Mouse (Mus musculus) forebrain, postnatal 0 days (tissue): ENCODE data around the gene Rilp. TPM values are rescaled to one million over a fixed set of nuclear protein-coding genes. Genes with fewer than 3 reads are reported as not detected.

Source experiments
- ATAC-seq: fragments of 200-750 bp; cut with Nextera tagmentation; 2 replicates; pipeline ENCODE4 v1.8.0; 2017; ENCODE audit warnings: mild to moderate bottlenecking, moderate library complexity
- DNase-seq: peaks from one replicate; pipeline ENCODE4 v3.0.0-alpha.2; 2015
- H3K27ac ChIP-seq: fragments of 300-500 bp; sonication (generic); 2 replicates; pipeline ENCODE4 v1.5.1; 2014; ENCODE audit warnings: low read depth, mild to moderate bottlenecking, antibody characterized with exemption, low read length, moderate library complexity, mixed read lengths
- H3K27me3 ChIP-seq: fragments of 300-500 bp; sonication (generic); 2 replicates; pipeline ENCODE4 v1.6.1; 2014; ENCODE audit warnings: mild to moderate bottlenecking, low read length, mixed read lengths; ENCODE audit not compliant: insufficient read depth
- H3K36me3 ChIP-seq: fragments of 300-500 bp; sonication (generic); 2 replicates; pipeline ENCODE4 v1.6.1; 2014; ENCODE audit warnings: mild to moderate bottlenecking, moderate library complexity; ENCODE audit not compliant: insufficient read depth
- H3K4me1 ChIP-seq: fragments of 300-500 bp; sonication (generic); 2 replicates; pipeline ENCODE4 v1.6.1; 2014; ENCODE audit warnings: antibody characterized with exemption; ENCODE audit not compliant: insufficient read depth
- H3K4me2 ChIP-seq: fragments of 300-500 bp; sonication (generic); 2 replicates; pipeline ENCODE4 v1.6.1; 2014; ENCODE audit warnings: low read depth, mild to moderate bottlenecking, moderate library complexity
- H3K4me3 ChIP-seq: fragments of 300-500 bp; sonication (generic); 2 replicates; pipeline ENCODE4 v1.5.1; 2014; ENCODE audit warnings: low read depth, low read length, mixed read lengths
- H3K9ac ChIP-seq: fragments of 300-500 bp; sonication (generic); 2 replicates; pipeline ENCODE4 v1.6.1; 2014; ENCODE audit warnings: mild to moderate bottlenecking
- H3K9me3 ChIP-seq: fragments of 300-500 bp; sonication (generic); 2 replicates; pipeline ENCODE4 v1.6.1; 2016; ENCODE audit warnings: low read length
- CTCF ChIP-seq: sonication (generic); IDR thresholded peaks from 2 replicates; pipeline ENCODE4 v1.5.1; 2016; ENCODE audit warnings: antibody characterized with exemption, control low read depth, low read depth
- WGBS: fragments of 180-500 bp; shearing (Covaris S2); extraction: QIAGEN DNeasy Blood & Tissue Kit; methylation state at CpG from one replicate; pipeline ENCODE4 v1.1.7; 2014; 5-methylcytosine and 5-hydroxymethylcytosine counted together
- polyA plus RNA-seq: library from polyadenylated mRNA; unstranded; fragments of >200 nt; fragmentation: Nextera tagmentation; extraction: Ambion mirVana; gene quantifications from 2 replicates; pipeline ENCODE4 v1.2.1, GENCODE M21; 2015
- total RNA-seq: library from RNA; depleted of rRNA; stranded (reverse); fragments of >200 nt; gene quantifications from 2 replicates; pipeline ENCODE4 v1.2.3, GENCODE M21; 2014

Rilp gene
- total and polyA plus RNA-seq, 2 experiments from 2014 or later, result 0.67 to 4.9 TPM

- WGBS, result 85% methylated on average over 3 of the region's 3 CpGs
Observed at GRCm38 (mm10) chr11:75470675-75471074, 39.2 kb upstream of the Rilp start.

DNA sequence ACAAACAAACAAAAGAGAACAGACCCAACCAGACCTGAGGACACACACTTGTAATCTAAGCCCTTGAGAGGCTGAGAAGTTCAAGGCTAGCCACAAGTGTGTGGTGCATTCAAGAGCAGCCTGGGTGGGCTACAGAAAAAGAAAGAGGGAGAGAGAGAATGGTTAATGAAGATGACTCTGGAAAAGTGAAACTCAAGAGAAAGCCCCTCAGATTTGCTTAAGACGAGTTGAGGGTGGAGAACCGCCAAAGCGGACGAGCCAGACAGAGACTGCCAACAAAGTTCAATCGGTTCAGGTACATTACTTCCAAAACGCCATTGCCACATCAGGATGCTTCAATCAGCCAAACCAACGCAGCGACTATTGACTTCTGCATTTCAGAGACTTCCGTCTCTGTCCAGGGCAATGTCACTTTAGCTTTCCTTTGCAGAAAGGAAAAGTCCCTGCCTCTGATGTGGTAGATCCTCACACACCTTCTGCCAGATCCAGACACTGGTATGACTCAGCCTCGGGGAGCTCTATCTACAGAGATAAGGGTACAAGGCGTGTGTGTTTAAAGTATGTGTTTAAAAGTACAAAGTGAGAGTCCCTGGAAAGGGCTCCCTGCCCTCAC lies 37.3 kb upstream of the Rilp start:
- Histone ChIP-seq H3K9ac (no peak overlapping the region), H3K27me3 (peaks cover 3% of the 10 kb centered on the region; the same call in 1 of the 2 replicates), H3K36me3 (no peaks in the 10 kb centered on the region), H3K9me3 (no peaks in the 10 kb centered on the region), H3K4me1 (no peaks in the 10 kb centered on the region), H3K4me3 (no peak overlapping the region), H3K27ac (no peak overlapping the region), H3K4me2 (no peak overlapping the region)
- no peak for DNase-seq
- TF ChIP-seq CTCF, result no peak
- 84% methylated on average over 11 of the region's 11 CpGs for WGBS
- ATAC-seq, result no peak

More at GRCm38 (mm10) chr11:75470675-75471074, 39.2 kb upstream of the Rilp start:
- H3K4me1 ChIP-seq, result no peaks in the 10 kb centered on the region
- no peak overlapping the region for H3K27ac ChIP-seq
- TF ChIP-seq CTCF, result no peak
- H3K4me3 ChIP-seq, result no peak overlapping the region
- DNase-seq (no peak), ATAC-seq (no peak)
- H3K9ac ChIP-seq, result no peak overlapping the region
- peaks cover under 1% of the 10 kb centered on the region; the same call in 1 of the 2 replicates for H3K36me3 ChIP-seq
- peaks cover 7% of the 10 kb centered on the region; the same call in 1 of the 2 replicates for H3K27me3 ChIP-seq
- H3K4me2 ChIP-seq, result no peak overlapping the region
- H3K9me3 ChIP-seq, result no peaks in the 10 kb centered on the region

DNA sequence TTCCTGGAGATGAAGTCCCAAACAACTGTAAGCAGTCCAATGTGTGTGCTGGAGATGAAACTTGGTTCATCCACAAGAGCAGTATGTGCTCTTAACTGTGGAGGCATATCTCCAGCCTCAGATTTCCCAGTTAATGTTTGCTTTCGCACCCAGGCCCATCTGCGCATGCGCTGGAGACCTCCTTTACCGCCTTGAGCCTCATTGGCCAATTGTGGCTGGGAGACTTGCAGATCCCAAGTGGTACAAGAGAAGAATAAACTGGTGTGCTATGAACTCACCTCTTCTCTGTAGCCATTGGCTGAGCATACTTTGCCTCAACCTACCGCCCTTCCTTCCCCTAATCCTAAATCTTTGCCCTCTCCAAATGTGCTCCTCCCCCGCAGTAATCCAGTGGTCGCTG lies 36.5 kb upstream of the Rilp start:
- no peak overlapping the region for H3K27ac ChIP-seq
- no peaks in the 10 kb centered on the region for H3K36me3 ChIP-seq
- DNase-seq (no peak), ATAC-seq (no peak)
- no peaks in the 10 kb centered on the region for H3K4me1 ChIP-seq
- 64% methylated on average over 7 of the region's 7 CpGs for WGBS
- no peak overlapping the region for H3K4me2 ChIP-seq
- no peak for TF ChIP-seq CTCF
- H3K27me3 ChIP-seq, result no peaks in the 10 kb centered on the region
- H3K4me3 ChIP-seq, result no peak overlapping the region
- no peak overlapping the region for H3K9ac ChIP-seq
- H3K9me3 ChIP-seq, result no peaks in the 10 kb centered on the region

GRCm38 (mm10) chr11:75486192-75486591 lies 23.7 kb upstream of the Rilp start:
- Histone ChIP-seq H3K9me3 (no peaks in the 10 kb centered on the region), H3K4me1 (peaks cover 11% of the 10 kb centered on the region), H3K4me3 (peak overlapping the region; percentile 99; the same call in 1 of the 2 replicates), H3K27ac (peak overlapping the region; percentile 67; the same call in 1 of the 2 replicates), H3K4me2 (peak overlapping the region; percentile 37), H3K36me3 (peaks cover 19% of the 10 kb centered on the region), H3K9ac (no peak overlapping the region), H3K27me3 (no peaks in the 10 kb centered on the region)
- DNase-seq, result no peak
- WGBS, result 19% methylated on average over 3 of the region's 3 CpGs
- no peak for TF ChIP-seq CTCF
- ATAC-seq, result peak; percentile 19

- Histone ChIP-seq H3K9me3 (no peaks in the 10 kb centered on the region), H3K27me3 (no peaks in the 10 kb centered on the region), H3K36me3 (peaks cover 25% of the 10 kb centered on the region), H3K4me1 (peaks cover 11% of the 10 kb centered on the region), H3K4me2 (peak within 1 kb of the TSS; percentile 94), H3K9ac (peak within 1 kb of the TSS; percentile 99), H3K4me3 (peak within 1 kb of the TSS; percentile 99), H3K27ac (peak within 1 kb of the TSS; percentile 86)
- under 1% methylated on average over 52 of the region's 52 CpGs for WGBS
- peak; percentile 99 for DNase-seq
- peak; percentile 100 for ATAC-seq
- no peak for TF ChIP-seq CTCF
Observed at GRCm38 (mm10) chr11:75486601-75487285, 23.2 kb upstream of the Rilp start, which contains the start of gene Prpf8. Gene Prpf8 (plus strand): TSS chr11:75486816.

GRCm38 (mm10) chr11:75487496-75487895 lies 22.4 kb upstream of the Rilp start:
- Histone ChIP-seq H3K9me3 (no peaks in the 10 kb centered on the region), H3K27ac (no peak overlapping the region), H3K4me1 (peaks cover 11% of the 10 kb centered on the region), H3K36me3 (peaks cover 32% of the 10 kb centered on the region), H3K4me3 (peak overlapping the region; percentile 99), H3K27me3 (no peaks in the 10 kb centered on the region), H3K9ac (peak overlapping the region; percentile 99), H3K4me2 (peak overlapping the region; percentile 94)
- no peak for DNase-seq
- WGBS, result 40% methylated on average over 6 of the region's 6 CpGs
- TF ChIP-seq CTCF, result no peak
- no peak for ATAC-seq
